Comparison of ENCODE assay signal across 10 mouse cellular contexts in genomic region chr7:64792031-64792430, GRCm38 (mm10).
DNase-seq lines count a peak whose midpoint lies in the region; ATAC-seq and TF ChIP-seq lines count a peak whose summit lies in the region.
"Had no signal": no experiment of that assay in that cellular context is flagged by ENCODE, and none has a peak within 500 bp of the region (broad histone marks: within the 10 kb centered on the region; RNA-seq: fewer than 3 reads in every experiment).

No protein-coding gene starts in this region.

- intact Hi-C loops in gastrocnemius, postnatal 36 days (cut with DNase I): no loop called here

- no peak overlapping the region for H3K27ac ChIP-seq in kidney, embryonic 15.5 days
- no peak overlapping the region for H3K27ac ChIP-seq in forebrain, embryonic 14.5 days (ENCODE audit: low read depth, low read length)
- H3K27ac ChIP-seq: embryonic facial prominence, embryonic 13.5 days; macrophage had no signal

- no peaks in the 10 kb centered on the region for H3K9me3 ChIP-seq in kidney, embryonic 15.5 days (replicated peaks)
- H3K9me3 ChIP-seq in forebrain, embryonic 14.5 days (replicated peaks; ENCODE audit: control insufficient read depth, low read length): no peaks in the 10 kb centered on the region
- H3K9me3 ChIP-seq: embryonic facial prominence, embryonic 13.5 days had no signal

- no peaks in the 10 kb centered on the region for H3K4me1 ChIP-seq in kidney, embryonic 15.5 days
- no peaks in the 10 kb centered on the region for H3K4me1 ChIP-seq in forebrain, embryonic 14.5 days (ENCODE audit: control insufficient read depth, insufficient read depth, low read length)

- POLR2A ChIA-PET in Patski (lab: Charles Lee): no interaction called here

- DNase-seq in kidney, adult 18-20 months: peak; percentile 16
- DNase-seq in Patski (ENCODE audit: low read depth, low spot score): no peak
- peak; percentile 90 to 92 for DNase-seq in adrenal gland, postnatal 36 days
- peak; percentile 31 to 37 for DNase-seq in gastrocnemius, postnatal 36 days
- no peak for DNase-seq in right cerebral cortex, adult 18-20 months
- no peak for DNase-seq in forebrain, embryonic 14.5 days (ENCODE audit: low spot score)
- no peak for DNase-seq in right cerebral cortex, postnatal 25 days

- in situ Hi-C loops in Patski (cut with MboI; ENCODE audit: low pct_unique_long_range_greater_than_20kb): no loop called here

- CTCF ChIA-PET in Patski (lab: Charles Lee): interaction anchor here (1.1 to 1.6 kb wide), 2 partner anchors 8 to 12 kb away, joined by 3 to 5 read pairs; no protein-coding TSS in a partner anchor

- H3K27me3 ChIP-seq in kidney, embryonic 15.5 days: no peaks in the 10 kb centered on the region
- H3K27me3 ChIP-seq in Patski: no peaks in the 10 kb centered on the region
- no peaks in the 10 kb centered on the region for H3K27me3 ChIP-seq in forebrain, embryonic 14.5 days (replicated peaks; ENCODE audit: control insufficient read depth, insufficient read depth, low read length)
- H3K27me3 ChIP-seq: embryonic facial prominence, embryonic 13.5 days had no signal

- H3K4me2 ChIP-seq in kidney, embryonic 15.5 days: no peak overlapping the region
- H3K4me2 ChIP-seq in forebrain, embryonic 14.5 days (ENCODE audit: low read length): no peak overlapping the region
- H3K4me2 ChIP-seq: embryonic facial prominence, embryonic 13.5 days had no signal

- H3K36me3 ChIP-seq in kidney, embryonic 15.5 days: no peaks in the 10 kb centered on the region
- H3K36me3 ChIP-seq in forebrain, embryonic 14.5 days (ENCODE audit: control insufficient read depth, insufficient read depth, low read length): no peaks in the 10 kb centered on the region
- H3K36me3 ChIP-seq: embryonic facial prominence, embryonic 13.5 days had no signal

- H3K9ac ChIP-seq in kidney, embryonic 15.5 days: no peak overlapping the region
- no peak overlapping the region for H3K9ac ChIP-seq in forebrain, embryonic 14.5 days (ENCODE audit: low read length)
- H3K9ac ChIP-seq: embryonic facial prominence, embryonic 13.5 days had no signal

- no peak for TF ChIP-seq CTCF in Patski (IDR thresholded peaks at IDR 0.05)

- no peak for ATAC-seq in kidney, embryonic 15.5 days (replicated peaks; ENCODE audit: low FRiP score)
- peak; percentile 31 for ATAC-seq in Patski
- ATAC-seq in forebrain, embryonic 14.5 days: no peak

- no peak overlapping the region for H3K4me3 ChIP-seq in kidney, embryonic 15.5 days (replicated peaks)
- H3K4me3 ChIP-seq in forebrain, embryonic 14.5 days (ENCODE audit: low read depth, low read length): no peak overlapping the region
- H3K4me3 ChIP-seq: embryonic facial prominence, embryonic 13.5 days had no signal

- WGBS in kidney, embryonic 15.5 days: 48% methylated on average over 8 of the region's 8 CpGs
- WGBS in forebrain, embryonic 14.5 days: 76% methylated on average over 8 of the region's 8 CpGs

Comparison
In these comparisons a context has a peak if more than half of its experiments do, and no peak if none do; other contexts are left out.
1. DNase-seq: peak in kidney, adult 18-20 months (single experiment), adrenal gland, postnatal 36 days (2 of 2) and gastrocnemius, postnatal 36 days (2 of 2); none in Patski (single experiment), right cerebral cortex, adult 18-20 months (single experiment), forebrain, embryonic 14.5 days (single experiment) and right cerebral cortex, postnatal 25 days (single experiment).